Mouse (Mus musculus) heart, adult 2 months (tissue): ENCODE results near the gene Sertm1.

Source experiments
- CTCF ChIP-seq: fragments of 200-600 bp; IDR thresholded peaks from 2 replicates; pipeline ENCODE4 v1.8.1; 2022; ENCODE audit warnings: antibody characterized with exemption, mild to moderate bottlenecking, moderate library complexity
- POLR2A ChIP-seq: fragments of 200-500 bp; IDR thresholded peaks from 2 replicates; pipeline ENCODE4 v1.6.1; 2011; ENCODE audit warnings: mild to moderate bottlenecking, low read depth, low read length, control low read depth; ENCODE audit not compliant: insufficient read depth

- no peak for TF ChIP-seq POLR2A
- TF ChIP-seq CTCF, result no peak
Measured at GRCm38 (mm10) chr3:54897974-54898373, 17.7 kb downstream of the Sertm1 start.
